Mouse (Mus musculus): ENCODE data around the gene Xkr7.

Xkr7 gene

GRCm38 (mm10) chr2:153031126-153032082 is at the start of gene Xkr7:
TSS of gene Xkr7 (plus strand) at chr2:153031852.
- DNase-seq = peak; percentile 83 to 88

- no peak for DNase-seq
Measured at GRCm38 (mm10) chr2:152985582-152985981, 46.1 kb upstream of the Xkr7 start.

GRCm38 (mm10) chr2:152991529-152991928 is 40.1 kb upstream of the Xkr7 start:
- DNase-seq = no peak

- DNase-seq = no peak
Measured at GRCm38 (mm10) chr2:152997046-152997445, 34.6 kb upstream of the Xkr7 start.

GRCm38 (mm10) chr2:153002492-153003248 is 29.0 kb upstream of the Xkr7 start:
- DNase-seq = no peak

- DNase-seq = no peak
Measured at GRCm38 (mm10) chr2:153003681-153004338, 27.8 kb upstream of the Xkr7 start.

- DNase-seq = no peak
Measured at GRCm38 (mm10) chr2:153005981-153006380, 25.7 kb upstream of the Xkr7 start.

GRCm38 (mm10) chr2:153009192-153009973 is 22.3 kb upstream of the Xkr7 start:
- DNase-seq = peak; percentile 82 to 84

GRCm38 (mm10) chr2:153013724-153014515 is 17.7 kb upstream of the Xkr7 start:
- DNase-seq = peak; percentile 32 to 42

- peak; percentile 98 for DNase-seq
Measured at GRCm38 (mm10) chr2:153014758-153015593, 16.7 kb upstream of the Xkr7 start, which contains the start of gene Pdrg1. TSS of gene Pdrg1 (minus strand) at chr2:153015427.

- DNase-seq = peak; percentile 64 to 76
Measured at GRCm38 (mm10) chr2:153015804-153016203, 15.8 kb upstream of the Xkr7 start.

GRCm38 (mm10) chr2:153016786-153017185 is 14.9 kb upstream of the Xkr7 start:
- DNase-seq = no peak

GRCm38 (mm10) chr2:153019355-153019754 is 12.3 kb upstream of the Xkr7 start:
- no peak for DNase-seq

GRCm38 (mm10) chr2:153021163-153021562 is 10.5 kb upstream of the Xkr7 start:
- no peak for DNase-seq

- no peak for DNase-seq
Measured at GRCm38 (mm10) chr2:153022855-153023254, 8.8 kb upstream of the Xkr7 start.

- DNase-seq = no peak
Measured at GRCm38 (mm10) chr2:153026052-153026451, 5.6 kb upstream of the Xkr7 start.

GRCm38 (mm10) chr2:153027501-153027900 is 4.2 kb upstream of the Xkr7 start:
- peak; percentile 74 to 78 for DNase-seq

GRCm38 (mm10) chr2:153030422-153030821 is 1.2 kb upstream of the Xkr7 start:
- no peak for DNase-seq

- peak; percentile 68 to 77 for DNase-seq
Measured at GRCm38 (mm10) chr2:153032083-153032842, 611 bp downstream of the Xkr7 start.

- peak; percentile 52 to 58 for DNase-seq
Measured at GRCm38 (mm10) chr2:153032973-153033372, 1.3 kb downstream of the Xkr7 start.
